8 mouse cellular contexts compared by ENCODE assay signal in genomic region chr15:96697901-96698657, GRCm38 (mm10). TPM values are rescaled to one million over a fixed set of nuclear protein-coding genes. Genes with fewer than 3 reads are reported as not detected.
DNase-seq lines count a peak whose midpoint lies in the region; ATAC-seq and TF ChIP-seq lines count a peak whose summit lies in the region.

No protein-coding gene starts in this region.

- TF ChIP-seq CTCF in Patski (IDR thresholded peaks at IDR 0.05): no peak

- peak overlapping the region; percentile 92 for H3K4me3 ChIP-seq in kidney, embryonic 15.5 days (replicated peaks)
- peak overlapping the region; percentile 83 for H3K4me3 ChIP-seq in forebrain, embryonic 10.5 days
- peak overlapping the region; percentile 74 for H3K4me3 ChIP-seq in limb, embryonic 10.5 days
- H3K4me3 ChIP-seq in myocyte: peak overlapping the region; percentile 80

- ATAC-seq in kidney, embryonic 15.5 days (replicated peaks; ENCODE audit: low FRiP score): no peak
- ATAC-seq in Patski: peak; percentile 1

- CTCF ChIA-PET in Patski (lab: Charles Lee): interaction anchor here (1.1 kb wide), 1 partner anchor 239 kb away, joined by 3 read pairs; no protein-coding TSS in a partner anchor

- H3K9ac ChIP-seq in kidney, embryonic 15.5 days: peak overlapping the region; percentile 97

- no peak for TF ChIP-seq POLR2A in myocyte (IDR thresholded peaks at IDR 0.05; ENCODE audit: insufficient read length, low read depth)

- H3ac ChIP-seq in myocyte (ENCODE audit: control insufficient read depth, insufficient read length): peak overlapping the region; percentile 90

- 9% methylated on average over 19 of the region's 19 CpGs for WGBS in kidney, embryonic 15.5 days
- 31% methylated on average over 19 of the region's 19 CpGs for WGBS in forebrain, embryonic 10.5 days
- WGBS in limb, embryonic 10.5 days: 23% methylated on average over 19 of the region's 19 CpGs

- DNase-seq in kidney, adult 11 months: no peak
- DNase-seq in Patski (ENCODE audit: low read depth, low spot score): no peak
- DNase-seq in forebrain, embryonic 10.5 days (ENCODE audit: extremely low spot score, low spot score): no peak
- no peak for DNase-seq in limb, embryonic 10.5 days (ENCODE audit: low spot score)
- DNase-seq in yolk sac, embryonic 10.5 days (ENCODE audit: low spot score): no peak
- DNase-seq in urinary bladder, adult 18-20 months (ENCODE audit: low spot score in 2 of 2): no peak

- peaks cover 56% of the 10 kb centered on the region for H3K79me2 ChIP-seq in myocyte (ENCODE audit: control insufficient read depth, insufficient read depth)

- peak overlapping the region; percentile 99 for H3K27ac ChIP-seq in kidney, embryonic 15.5 days
- peak overlapping the region; percentile 99 for H3K27ac ChIP-seq in forebrain, embryonic 10.5 days
- H3K27ac ChIP-seq in limb, embryonic 10.5 days: peak overlapping the region; percentile 99

- H3K27me3 ChIP-seq in kidney, embryonic 15.5 days: no peaks in the 10 kb centered on the region
- H3K27me3 ChIP-seq in Patski (no peaks in the 10 kb centered on the region), myocyte (ENCODE audit: control insufficient read depth, insufficient read depth, insufficient read length) (no peaks in the 10 kb centered on the region)
- peaks cover 20% of the 10 kb centered on the region; the same call in 1 of the 2 replicates for H3K27me3 ChIP-seq in forebrain, embryonic 10.5 days (ENCODE audit: poor library complexity, severe bottlenecking)
- H3K27me3 ChIP-seq in limb, embryonic 10.5 days (ENCODE audit: low read depth, poor library complexity, severe bottlenecking): 0 out of 2 replicates have a peak, but pooled peaks cover 3% of the 10 kb centered on the region

- H3K4me1 ChIP-seq in kidney, embryonic 15.5 days: peaks cover 42% of the 10 kb centered on the region
- peaks cover 42% of the 10 kb centered on the region for H3K4me1 ChIP-seq in forebrain, embryonic 10.5 days
- H3K4me1 ChIP-seq in limb, embryonic 10.5 days: peaks cover 29% of the 10 kb centered on the region

- H3K9me3 ChIP-seq in kidney, embryonic 15.5 days (replicated peaks): no peaks in the 10 kb centered on the region
- H3K9me3 ChIP-seq in forebrain, embryonic 10.5 days: no peaks in the 10 kb centered on the region
- H3K9me3 ChIP-seq in limb, embryonic 10.5 days (replicated peaks): no peaks in the 10 kb centered on the region

- POLR2A ChIA-PET in Patski (lab: Charles Lee): interaction anchor here (0.6 to 1.6 kb wide), 4 partner anchors 10 to 185 kb away, joined by 3 to 9 read pairs (median 4); no protein-coding TSS in a partner anchor

- H3K4me2 ChIP-seq in kidney, embryonic 15.5 days: peak overlapping the region; percentile 78
- peak overlapping the region; percentile 89 for H3K4me2 ChIP-seq in myocyte (ENCODE audit: low read depth)

- H3K36me3 ChIP-seq in kidney, embryonic 15.5 days: peaks cover 55% of the 10 kb centered on the region
- peaks cover 56% of the 10 kb centered on the region for H3K36me3 ChIP-seq in forebrain, embryonic 10.5 days (replicated peaks)
- H3K36me3 ChIP-seq in limb, embryonic 10.5 days: peaks cover 56% of the 10 kb centered on the region
- H3K36me3 ChIP-seq in myocyte (ENCODE audit: control insufficient read depth, insufficient read depth): peaks cover 56% of the 10 kb centered on the region

- in situ Hi-C loops in Patski (cut with MboI; ENCODE audit: low pct_unique_long_range_greater_than_20kb): no loop called here

TF ChIP-seq in myocyte, 11 proteins besides CTCF, POLR2A, EP300 and RAD21:
- no peak for TF ChIP-seq MYOD1 (IDR thresholded peaks at IDR 0.05; ENCODE audit: control insufficient read depth in 1 of 3, insufficient read length in 2 of 3, low read depth in 2 of 3)
- TF ChIP-seq REST (IDR thresholded peaks at IDR 0.05; ENCODE audit: insufficient read depth, insufficient read length): no peak
- no peak for TF ChIP-seq MAX (IDR thresholded peaks at IDR 0.05; ENCODE audit: low read depth)
- TF ChIP-seq CEBPB (IDR thresholded peaks at IDR 0.05; ENCODE audit: insufficient read depth, poor library complexity, severe bottlenecking): no peak
- no peak for TF ChIP-seq TCF3 (IDR thresholded peaks at IDR 0.05; ENCODE audit: insufficient read length, low read depth)
- no peak for TF ChIP-seq USF1 (IDR thresholded peaks at IDR 0.05; ENCODE audit: low read depth)
- TF ChIP-seq SRF (IDR thresholded peaks at IDR 0.05; ENCODE audit: control insufficient read depth, insufficient read length, low read depth): no peak
- no peak for TF ChIP-seq MYOG (IDR thresholded peaks at IDR 0.05; ENCODE audit: control insufficient read depth in 1 of 3, insufficient read depth in 1 of 3, insufficient read length in 2 of 3, low read depth in 2 of 3)
- no peak for TF ChIP-seq POLR2AphosphoS2 (IDR thresholded peaks at IDR 0.05; ENCODE audit: insufficient read length, low read depth)

RNA-seq across cellular contexts. Expression of gene Slc38a2, which starts 1.5 kb away (rescaled TPM):
- polyA plus RNA-seq in kidney, embryonic 15.5 days (2015; fragmentation: Nextera tagmentation; extraction: Ambion mirVana): 134 and 138 TPM in 2 replicates
- polyA plus RNA-seq in Patski (2021): 148 TPM
- 151 and 159 TPM in 2 replicates for polyA plus RNA-seq in forebrain, embryonic 10.5 days (2016; fragmentation: Nextera tagmentation; extraction: Ambion mirVana)
- polyA plus RNA-seq in limb, embryonic 10.5 days (2016; fragmentation: Nextera tagmentation; extraction: Ambion mirVana): 173 and 198 TPM in 2 replicates
- 95.0 TPM for polyA plus RNA-seq in myocyte (2012; fragmentation: generic; extraction: Trizol)

RNA-seq across cellular contexts. Expression of gene Slc38a1, which starts 55.4 kb away (rescaled TPM):
- 69.9 and 74.8 TPM in 2 replicates for polyA plus RNA-seq in kidney, embryonic 15.5 days (2015; fragmentation: Nextera tagmentation; extraction: Ambion mirVana)
- polyA plus RNA-seq in Patski (2021) (11.3 TPM), myocyte (2012; fragmentation: generic; extraction: Trizol) (28.5 TPM)
- 127 and 138 TPM in 2 replicates for polyA plus RNA-seq in forebrain, embryonic 10.5 days (2016; fragmentation: Nextera tagmentation; extraction: Ambion mirVana)
- 141 and 149 TPM in 2 replicates for polyA plus RNA-seq in limb, embryonic 10.5 days (2016; fragmentation: Nextera tagmentation; extraction: Ambion mirVana)
